Mouse (Mus musculus): ENCODE results near the gene Cavin1. TPM values are rescaled to one million over a fixed set of nuclear protein-coding genes. Genes with fewer than 3 reads are reported as not detected.
A peak's percentile ranks its signal among the peaks of the same experiment; 100 is the strongest.
"Not testable (repeated sequence)": the region's sequence is repeated elsewhere in the genome, so short reads cannot be mapped to it uniquely, and the experiment has no call there.

Cavin1 gene
- polyA plus RNA-seq (2012; ENCODE audit: insufficient read depth, insufficient read length, low replicate concordance, missing spikeins): not detected in 2 replicates

GRCm38 (mm10) chr11:100970557-100970937 lies at the start of gene Cavin1:
Gene Cavin1 (minus strand): TSS chr11:100970887.
- TF ChIP-seq CTCF (IDR thresholded peaks at IDR 0.05; ENCODE audit: insufficient read depth, low read depth, low read length): no peak
- TF ChIP-seq POLR2A (IDR thresholded peaks at IDR 0.05; ENCODE audit: insufficient read depth, low read depth, low read length): no peak
- WGBS: 10% methylated on average over 20 of the region's 20 CpGs
- Histone ChIP-seq H3K4me3 (ENCODE audit: insufficient read depth, low read depth, low read length) (peak within 1 kb of the TSS; percentile 50), H3K4me1 (ENCODE audit: control insufficient read depth, insufficient read depth, low read length) (peaks cover 22% of the 10 kb centered on the region), H3K27ac (ENCODE audit: insufficient read depth, low read depth, low read length) (0 out of 2 replicates have a peak within 1 kb of the TSS, but pooled peaks have one; percentile 27)

DNA sequence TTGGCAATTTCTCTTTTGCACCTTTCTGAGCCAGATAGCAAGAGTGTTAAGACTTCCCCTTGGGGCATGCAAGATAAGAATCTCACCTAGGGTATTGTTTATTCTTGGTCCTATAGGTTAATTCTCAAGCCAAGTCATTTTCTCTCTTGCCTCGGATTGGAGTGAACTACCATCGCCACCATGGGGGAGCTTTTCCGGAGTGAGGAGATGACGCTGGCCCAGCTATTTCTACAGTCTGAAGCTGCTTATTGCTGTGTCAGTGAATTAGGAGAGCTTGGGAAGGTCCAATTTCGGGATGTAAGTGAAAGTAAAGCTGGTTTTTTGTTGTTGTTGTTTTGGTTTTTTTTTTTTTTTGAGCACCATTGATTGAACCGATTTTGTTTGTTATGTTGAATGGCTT lies 41.0 kb upstream of the Cavin1 start:
- TF ChIP-seq POLR2A (IDR thresholded peaks at IDR 0.05; ENCODE audit: insufficient read depth, low read depth, low read length): no peak
- no peak for TF ChIP-seq CTCF (IDR thresholded peaks at IDR 0.05; ENCODE audit: insufficient read depth, low read depth, low read length)
- Histone ChIP-seq H3K27ac (ENCODE audit: insufficient read depth, low read depth, low read length) (no peak overlapping the region), H3K4me1 (ENCODE audit: control insufficient read depth, insufficient read depth, low read length) (peaks cover 7% of the 10 kb centered on the region), H3K4me3 (ENCODE audit: insufficient read depth, low read depth, low read length) (peak overlapping the region; percentile 21)
- 30% methylated on average over 6 of the region's 6 CpGs for WGBS

- Histone ChIP-seq H3K4me3 (ENCODE audit: insufficient read depth, low read depth, low read length) (peak overlapping the region; percentile 74), H3K27ac (ENCODE audit: insufficient read depth, low read depth, low read length) (peak overlapping the region; percentile 73), H3K4me1 (ENCODE audit: control insufficient read depth, insufficient read depth, low read length) (0 out of 2 replicates have a peak, but pooled peaks cover 3% of the 10 kb centered on the region)
- under 1% methylated on average over 29 of the region's 29 CpGs for WGBS
- TF ChIP-seq CTCF (IDR thresholded peaks at IDR 0.05; ENCODE audit: insufficient read depth, low read depth, low read length) (no peak), POLR2A (IDR thresholded peaks at IDR 0.05; ENCODE audit: insufficient read depth, low read depth, low read length) (no peak)
Observed at GRCm38 (mm10) chr11:101009888-101010784, 39.4 kb upstream of the Cavin1 start.

GRCm38 (mm10) chr11:101009046-101009887 lies 38.6 kb upstream of the Cavin1 start, which contains the start of gene Atp6v0a1:
Gene Atp6v0a1 (plus strand): TSS chr11:101009452.
- peak within 1 kb of the TSS; percentile 74 for H3K4me3 ChIP-seq (ENCODE audit: insufficient read depth, low read depth, low read length)
- under 1% methylated on average over 44 of the region's 44 CpGs for WGBS
- TF ChIP-seq CTCF (IDR thresholded peaks at IDR 0.05; ENCODE audit: insufficient read depth, low read depth, low read length): no peak
- TF ChIP-seq POLR2A (IDR thresholded peaks at IDR 0.05; ENCODE audit: insufficient read depth, low read depth, low read length): peak; percentile 99
- H3K4me1 ChIP-seq (ENCODE audit: control insufficient read depth, insufficient read depth, low read length): 0 out of 2 replicates have a peak, but pooled peaks cover 3% of the 10 kb centered on the region
- H3K27ac ChIP-seq (ENCODE audit: insufficient read depth, low read depth, low read length): peak within 1 kb of the TSS; percentile 87

DNA sequence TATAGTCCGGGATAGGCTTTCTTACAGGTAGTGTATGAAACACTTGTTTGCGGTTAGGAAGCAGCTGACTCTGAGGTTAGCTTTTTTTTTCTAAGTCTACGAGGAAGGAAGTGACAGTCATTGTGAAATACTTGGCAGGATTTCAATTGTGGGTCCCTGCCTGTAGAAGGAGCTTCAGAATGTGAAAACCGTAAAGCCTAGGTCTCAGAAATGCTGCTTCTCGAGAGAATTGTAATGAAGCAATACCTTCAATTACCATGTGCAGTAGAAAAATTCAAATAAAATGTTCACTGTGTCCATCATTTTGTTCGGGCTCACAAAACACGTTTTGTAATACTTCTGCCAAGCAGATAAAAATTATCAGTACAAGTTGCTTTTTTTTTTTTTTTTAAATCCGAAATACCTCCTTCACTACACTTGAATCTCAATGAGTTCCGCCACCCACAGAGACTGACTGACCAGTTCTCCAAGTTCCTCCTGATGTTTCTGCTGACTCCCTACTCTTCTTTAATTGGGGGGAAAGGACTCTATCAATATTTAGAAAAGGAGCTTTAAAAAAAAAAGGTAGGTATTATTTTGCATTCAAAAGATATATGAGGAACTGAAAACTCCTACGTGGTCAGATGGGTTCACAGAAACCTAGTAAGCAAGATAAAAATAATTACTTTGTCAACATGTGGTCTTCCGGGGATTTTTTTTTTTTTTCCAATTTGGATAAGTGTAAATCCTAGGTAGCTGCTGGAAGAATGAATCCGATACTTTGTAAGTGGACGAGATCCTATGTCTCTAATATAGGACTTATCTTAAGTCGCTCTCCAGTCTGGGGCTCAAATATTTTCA lies 37.7 kb upstream of the Cavin1 start:
- Histone ChIP-seq H3K27ac (ENCODE audit: insufficient read depth, low read depth, low read length) (peak overlapping the region; percentile 87), H3K4me1 (ENCODE audit: control insufficient read depth, insufficient read depth, low read length) (0 out of 2 replicates have a peak, but pooled peaks cover 2% of the 10 kb centered on the region), H3K4me3 (ENCODE audit: insufficient read depth, low read depth, low read length) (no peak overlapping the region)
- 40% methylated on average over 14 of the region's 14 CpGs for WGBS
- TF ChIP-seq POLR2A (IDR thresholded peaks at IDR 0.05; ENCODE audit: insufficient read depth, low read depth, low read length) (no peak), CTCF (IDR thresholded peaks at IDR 0.05; ENCODE audit: insufficient read depth, low read depth, low read length) (no peak)

DNA sequence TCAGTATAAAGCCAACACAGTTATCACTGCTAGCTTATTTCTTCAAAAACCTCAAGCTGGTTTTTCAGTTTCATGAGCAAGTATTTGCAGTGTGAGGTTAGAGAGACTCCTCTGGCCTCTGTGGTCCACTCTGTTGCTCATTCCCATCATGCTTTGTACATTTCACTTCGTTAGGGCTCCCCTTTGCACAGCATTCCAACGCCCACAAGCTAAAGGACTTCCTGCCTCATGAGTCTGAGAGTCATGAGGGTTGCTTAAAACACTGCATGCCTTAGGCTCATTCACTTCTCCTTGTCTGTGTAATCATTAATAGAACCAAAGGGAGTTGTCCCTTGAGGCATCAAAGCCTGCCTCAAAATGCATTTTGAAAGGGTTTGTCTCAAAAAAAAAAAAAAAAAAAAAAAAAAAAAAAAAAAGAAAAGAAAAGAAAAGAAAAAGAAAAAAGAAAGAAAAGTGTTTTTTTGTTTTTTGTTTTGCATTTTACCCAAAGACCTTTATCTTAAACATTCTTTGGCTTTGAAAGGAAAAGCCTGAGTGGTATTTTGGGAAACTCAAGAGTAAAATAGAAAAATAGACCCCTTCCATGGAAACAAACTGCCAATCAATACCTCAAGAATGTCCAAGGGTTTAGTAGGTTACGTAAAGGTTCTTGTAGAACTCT lies 32.5 kb upstream of the Cavin1 start:
- H3K27ac ChIP-seq (ENCODE audit: insufficient read depth, low read depth, low read length): no peak overlapping the region
- H3K4me1 ChIP-seq (ENCODE audit: control insufficient read depth, insufficient read depth, low read length): no peaks in the 10 kb centered on the region
- no peak overlapping the region for H3K4me3 ChIP-seq (ENCODE audit: insufficient read depth, low read depth, low read length)
- WGBS: 52% methylated on average over 3 of the region's 3 CpGs
- TF ChIP-seq CTCF (IDR thresholded peaks at IDR 0.05; ENCODE audit: insufficient read depth, low read depth, low read length) (no peak), POLR2A (IDR thresholded peaks at IDR 0.05; ENCODE audit: insufficient read depth, low read depth, low read length) (no peak)

- not testable (repeated sequence) for H3K4me1 ChIP-seq (ENCODE audit: control insufficient read depth, insufficient read depth, low read length); H3K4me3 ChIP-seq (ENCODE audit: insufficient read depth, low read depth, low read length); H3K27ac ChIP-seq (ENCODE audit: insufficient read depth, low read depth, low read length)
- 68% methylated on average over 6 of the region's 6 CpGs for WGBS
Observed at GRCm38 (mm10) chr11:101001875-101002552, 31.3 kb upstream of the Cavin1 start.

Data from olfactory bulb, adult 2 months (tissue).